Mouse (Mus musculus) olfactory bulb, adult 2 months (tissue): ENCODE results near the gene Olfr65.

Experiments used
- CTCF ChIP-seq: fragments of 200-500 bp; IDR thresholded peaks from 2 replicates; pipeline ENCODE4 v1.5.1; 2012; ENCODE audit warnings: low read depth, mild to moderate bottlenecking, low read length, moderate library complexity; ENCODE audit not compliant: insufficient read depth
- POLR2A ChIP-seq: fragments of 200-500 bp; IDR thresholded peaks from 2 replicates; pipeline ENCODE4 v1.6.1; 2012; ENCODE audit warnings: mild to moderate bottlenecking, low read depth, low read length, moderate library complexity; ENCODE audit not compliant: insufficient read depth

DNA sequence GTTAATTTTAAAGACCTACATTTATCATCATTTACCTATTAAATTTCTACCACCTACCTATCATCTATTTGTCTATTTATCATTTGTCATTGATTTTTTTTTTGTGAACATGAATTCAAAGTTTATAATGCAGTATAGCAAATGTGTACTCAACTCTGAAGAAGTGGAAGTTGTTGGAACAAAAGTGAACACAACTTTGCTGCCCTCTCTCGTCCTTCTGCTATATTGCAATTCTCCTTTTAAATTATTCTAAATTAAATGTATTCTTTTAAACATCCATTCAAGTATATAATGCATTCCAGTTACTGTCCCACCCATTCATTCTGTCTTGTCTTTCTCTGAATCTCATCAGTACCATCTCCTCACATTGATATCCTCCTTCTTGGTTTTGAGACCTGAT lies 30.2 kb upstream of the Olfr65 start:
- TF ChIP-seq POLR2A (no peak), CTCF (no peak)
